Mouse (Mus musculus) adrenal gland, postnatal 14 days (tissue): ENCODE data around the gene Zfp870. TPM values are rescaled to one million over a fixed set of nuclear protein-coding genes. Genes with fewer than 3 reads are reported as not detected.

Source experiments
- DNase-seq: peaks from one replicate; pipeline ENCODE4 v3.0.0; 2021; ENCODE audit warnings: mixed read lengths
- long read RNA-seq, 2 experiments: library from polyadenylated mRNA; stranded (forward); transcript quantifications; one replicate each; pipeline ENCODE4 v2.0.0; 2021
- total RNA-seq: library from RNA; stranded (reverse); gene quantifications from 2 replicates; pipeline ENCODE4 v1.2.3, GENCODE M21; 2021

The Zfp870 gene
- 7.8 and 11.3 TPM in 2 replicates for total RNA-seq
- long read RNA-seq, experiment 1, full-length matches to known transcripts, result 5 of 7 reads
- long read RNA-seq, experiment 1, partial matches to known transcripts, result 0 of 7 reads
- long read RNA-seq, experiment 1, other reads (novel, unspliced or antisense), result 2 of 7 reads
- long read RNA-seq, experiment 2, full-length matches to known transcripts, result 7 of 12 reads
- long read RNA-seq, experiment 2, partial matches to known transcripts, result 0 of 12 reads
- long read RNA-seq, experiment 2, other reads (novel, unspliced or antisense), result 5 of 12 reads

GRCm38 (mm10) chr17:32891239-32892180 is at the start of gene Zfp870:
Gene Zfp870, minus strand, starts transcription at chr17:32891642.
- DNase-seq, result peak; percentile 93

- no peak for DNase-seq
These were observed 48.4 kb upstream of the Zfp870 start for GRCm38 (mm10) chr17:32939831-32940230.

- no peak for DNase-seq
These were observed 36.4 kb upstream of the Zfp870 start for GRCm38 (mm10) chr17:32927803-32928202.

GRCm38 (mm10) chr17:32924658-32925312 is 33.3 kb upstream of the Zfp870 start:
- DNase-seq, result peak; percentile 90

GRCm38 (mm10) chr17:32923681-32924080 is 32.2 kb upstream of the Zfp870 start:
- no peak for DNase-seq

GRCm38 (mm10) chr17:32919123-32919522 is 27.7 kb upstream of the Zfp870 start:
- no peak for DNase-seq

- peak; percentile 88 for DNase-seq
These were observed 25.7 kb upstream of the Zfp870 start, which contains the start of gene Cyp4f14 for GRCm38 (mm10) chr17:32917131-32917530. Gene Cyp4f14, minus strand, starts transcription at chr17:32917342.

- DNase-seq, result no peak
These were observed 24.6 kb upstream of the Zfp870 start for GRCm38 (mm10) chr17:32916075-32916474.

- no peak for DNase-seq
These were observed 14.7 kb upstream of the Zfp870 start for GRCm38 (mm10) chr17:32906172-32906571.

- peak; percentile 79 for DNase-seq
These were observed 13.8 kb upstream of the Zfp870 start for GRCm38 (mm10) chr17:32905239-32905638.

GRCm38 (mm10) chr17:32904414-32904813 is 13.0 kb upstream of the Zfp870 start:
- peak; percentile 32 for DNase-seq

GRCm38 (mm10) chr17:32901751-32902525 is 10.5 kb upstream of the Zfp870 start:
- DNase-seq, result no peak

GRCm38 (mm10) chr17:32895421-32895820 is 4.0 kb upstream of the Zfp870 start:
- DNase-seq, result no peak

- DNase-seq, result no peak
These were observed 2.5 kb upstream of the Zfp870 start for GRCm38 (mm10) chr17:32893901-32894300.

GRCm38 (mm10) chr17:32890852-32891238 is 597 bp downstream of the Zfp870 start:
- DNase-seq, result no peak

GRCm38 (mm10) chr17:32889611-32890010 is 1.8 kb downstream of the Zfp870 start:
- DNase-seq, result peak; percentile 40

GRCm38 (mm10) chr17:32880320-32881218 is 10.9 kb downstream of the Zfp870 start:
- DNase-seq, result no peak

- no peak for DNase-seq
These were observed 12.7 kb downstream of the Zfp870 start for GRCm38 (mm10) chr17:32878773-32879172.

GRCm38 (mm10) chr17:32877471-32878171 is 13.8 kb downstream of the Zfp870 start:
- no peak for DNase-seq

GRCm38 (mm10) chr17:32872696-32873095 is 18.7 kb downstream of the Zfp870 start:
- no peak for DNase-seq
